Mouse (Mus musculus): Measurements from ENCODE around the gene Wdr59.

DNA sequence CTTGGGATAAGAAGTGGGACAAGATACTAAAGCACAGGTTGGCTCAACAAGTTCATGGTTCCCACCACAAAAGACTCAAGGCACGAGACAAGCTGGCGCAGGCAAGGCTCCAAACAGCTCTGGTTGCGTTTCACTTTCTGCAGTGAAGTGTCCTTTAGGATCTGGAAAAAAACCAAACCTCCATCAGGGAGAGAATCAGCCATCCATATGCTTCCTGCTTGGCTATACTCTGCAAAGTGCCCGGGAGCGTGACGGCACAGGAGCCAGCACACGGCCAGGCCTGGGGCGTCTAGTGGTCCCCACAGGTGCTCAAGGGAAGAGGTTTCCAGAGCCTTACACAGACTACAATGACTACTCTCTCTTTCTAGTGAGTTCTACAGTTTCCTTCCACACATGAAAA is 41.2 kb downstream of the Wdr59 start:
- TF ChIP-seq CTCF (IDR thresholded peaks at IDR 0.05; ENCODE audit: insufficient read depth, low read length) (no peak), POLR2A (IDR thresholded peaks at IDR 0.05; ENCODE audit: borderline replicate concordance, extremely low read depth, low read depth, low read length) (no peak)
